Mouse (Mus musculus): ENCODE results near the gene Micu1.
A peak's percentile ranks its signal among the peaks of the same experiment; 100 is the strongest.

Micu1 gene

DNA sequence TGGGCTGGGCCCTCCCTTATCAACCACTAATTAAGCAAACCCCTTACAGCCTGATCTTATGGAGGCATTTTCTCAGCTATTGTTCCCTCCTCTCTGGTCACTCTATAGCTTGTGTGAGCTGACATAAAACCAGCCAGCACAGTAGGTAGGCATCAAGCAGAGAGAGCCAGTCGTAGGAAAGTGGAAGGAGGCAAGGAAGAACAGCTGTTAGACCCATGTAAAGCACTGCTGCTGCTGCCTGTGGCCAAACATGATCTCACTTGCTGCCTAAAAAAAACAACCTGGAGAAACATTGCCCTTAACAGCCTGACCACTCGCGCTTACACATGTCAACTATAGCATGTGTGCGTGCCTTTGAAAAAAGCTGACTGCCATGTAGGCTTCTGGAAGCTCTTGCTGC, 19.3 kb downstream of the Micu1 start:
- no peak for DNase-seq (ENCODE audit: low read depth, low spot score)

- no peak for DNase-seq (ENCODE audit: low read depth, low spot score)
Observed at GRCm38 (mm10) chr10:59724634-59725033, 22.4 kb downstream of the Micu1 start.

GRCm38 (mm10) chr10:59727251-59727650, 25.0 kb downstream of the Micu1 start:
- DNase-seq (ENCODE audit: low read depth, low spot score): no peak

GRCm38 (mm10) chr10:59729261-59729660, 27.0 kb downstream of the Micu1 start:
- no peak for DNase-seq (ENCODE audit: low read depth, low spot score)

GRCm38 (mm10) chr10:59729842-59730241, 27.6 kb downstream of the Micu1 start:
- DNase-seq (ENCODE audit: low read depth, low spot score): no peak

DNA sequence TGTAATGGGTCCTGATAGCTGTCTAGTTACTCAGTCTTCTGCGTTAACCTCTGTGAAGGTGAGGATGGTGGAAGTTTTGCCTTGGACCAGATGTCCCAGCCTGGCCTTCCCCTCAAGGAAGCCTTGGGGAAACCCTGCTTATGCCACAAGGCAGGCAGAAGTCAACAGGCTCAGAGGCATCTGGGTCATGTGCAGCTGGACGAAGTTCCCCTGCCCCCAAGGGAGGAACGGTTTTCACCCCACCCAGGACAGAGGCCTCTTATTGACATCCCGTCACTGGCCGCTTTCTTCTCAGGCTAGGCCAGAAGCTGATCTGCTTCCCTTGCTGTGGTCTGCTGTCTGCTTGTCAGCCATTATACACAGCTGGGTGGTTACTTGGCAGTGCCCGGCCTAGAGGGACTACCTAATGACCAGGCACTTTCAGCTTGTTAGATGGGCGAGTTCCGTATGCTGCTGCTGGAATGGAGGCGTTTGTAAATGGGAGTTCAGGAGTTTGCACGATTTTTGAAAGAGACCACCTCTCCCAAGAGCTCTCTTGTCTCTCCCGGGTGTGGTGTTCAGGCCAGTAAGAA, 33.8 kb downstream of the Micu1 start:
- peak; percentile 40 for DNase-seq (ENCODE audit: low read depth, low spot score)

DNA sequence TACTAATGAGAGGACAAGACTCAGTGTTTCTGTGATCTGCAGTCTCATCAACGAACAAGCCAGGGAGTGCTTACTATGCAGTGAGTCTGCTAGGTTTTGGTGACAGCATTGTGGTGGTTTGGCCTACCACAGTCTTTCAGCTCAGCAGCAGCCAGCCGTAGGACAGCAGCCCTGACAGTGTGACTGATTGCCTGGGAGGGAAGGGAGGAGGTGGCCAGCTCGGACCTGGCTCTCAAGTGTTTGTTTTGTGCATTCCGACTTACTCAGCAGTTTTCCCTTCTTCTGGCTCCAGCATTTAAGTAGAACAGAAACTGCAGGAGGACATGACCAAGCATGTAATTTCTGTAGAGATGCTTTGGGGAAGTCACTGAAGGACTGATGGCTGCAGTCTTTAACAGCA, 39.2 kb downstream of the Micu1 start:
- DNase-seq (ENCODE audit: low read depth, low spot score): no peak

DNA sequence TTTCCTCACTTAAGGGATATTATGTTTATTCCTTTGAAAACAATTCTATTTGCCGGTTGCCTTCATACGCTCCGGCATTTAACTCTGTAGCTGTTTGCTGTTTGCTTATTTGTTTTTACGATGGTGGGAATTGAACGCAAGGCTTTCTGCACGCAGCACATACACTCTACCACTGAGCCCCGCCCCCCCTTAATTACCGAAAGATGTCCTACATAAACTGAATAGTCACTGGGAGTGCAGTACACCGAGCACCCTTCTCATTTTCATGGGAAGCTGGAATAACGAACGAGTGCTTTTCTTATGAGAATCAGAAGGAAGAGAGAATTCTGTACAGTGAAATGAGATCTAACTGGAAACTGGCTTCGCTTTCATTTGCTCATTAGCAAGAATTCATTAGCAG, 41.1 kb downstream of the Micu1 start:
- DNase-seq (ENCODE audit: low read depth, low spot score): no peak

DNA sequence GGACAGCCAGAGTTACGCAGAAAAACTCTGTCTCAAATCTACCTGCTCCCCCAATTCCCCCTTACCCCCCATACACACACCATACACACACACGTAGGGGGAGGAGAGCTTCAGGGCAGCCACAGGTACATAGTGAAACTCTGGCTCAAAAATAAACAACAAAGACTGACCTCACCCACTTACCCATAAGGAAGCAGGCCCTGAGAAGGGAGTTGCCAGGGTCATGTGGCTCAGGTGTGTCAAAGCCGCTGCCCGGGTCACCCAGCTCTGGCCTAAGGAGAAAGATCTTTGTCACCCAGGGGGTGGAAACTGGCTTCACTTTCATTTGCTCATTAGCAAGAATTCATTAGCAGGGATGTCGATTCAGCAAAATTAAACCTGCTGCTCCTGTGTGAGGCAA, 41.7 kb downstream of the Micu1 start:
- DNase-seq (ENCODE audit: low read depth, low spot score): no peak

DNA sequence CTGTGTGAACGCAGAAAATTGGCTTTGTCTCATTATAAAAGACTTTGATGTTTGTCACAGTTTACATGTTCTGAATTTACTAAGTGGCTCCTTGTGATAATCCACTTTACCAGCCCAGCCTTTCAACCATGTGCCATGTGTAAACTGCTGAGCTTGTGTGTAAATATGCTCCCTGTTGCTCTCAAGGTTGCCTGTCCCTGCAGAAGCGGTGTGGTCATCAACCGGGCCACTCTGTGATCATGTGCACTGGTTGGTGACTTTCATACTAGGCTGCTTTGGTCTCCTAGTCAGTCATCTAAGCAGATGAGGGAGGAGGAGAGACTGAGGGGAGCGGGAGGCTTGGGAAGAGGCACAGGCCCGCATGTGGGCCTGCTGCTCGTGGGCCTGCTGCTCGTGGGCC, 45.1 kb downstream of the Micu1 start:
- DNase-seq (ENCODE audit: low read depth, low spot score): no peak

- no peak for DNase-seq (ENCODE audit: low read depth, low spot score)
Observed at GRCm38 (mm10) chr10:59748699-59749200, 46.5 kb downstream of the Micu1 start.

DNA sequence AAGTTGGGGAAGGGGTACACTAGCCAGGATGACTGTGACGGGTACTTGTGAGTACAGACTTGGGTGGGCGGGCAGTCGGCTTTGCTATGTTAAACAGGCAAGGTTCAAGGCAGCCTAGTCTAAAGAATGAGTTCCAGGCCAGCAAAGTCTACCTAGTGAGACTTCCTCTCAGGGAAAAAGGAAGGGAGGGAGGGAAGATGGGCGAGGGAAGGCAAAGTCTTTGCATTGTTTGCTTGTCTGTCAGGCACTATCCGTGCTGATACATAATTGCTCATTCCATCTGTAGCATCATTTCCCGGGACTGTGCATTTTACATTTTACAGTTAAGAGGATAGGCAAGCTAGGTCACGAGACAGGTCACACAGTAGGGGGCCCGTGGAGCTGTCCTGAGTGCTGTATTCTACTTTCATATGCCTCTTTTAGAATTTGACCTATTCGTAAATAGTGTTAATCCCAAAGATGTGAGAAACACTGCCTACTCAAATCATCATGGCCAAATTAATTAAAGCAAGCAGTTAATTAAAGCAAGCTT, 51.3 kb downstream of the Micu1 start:
- DNase-seq (ENCODE audit: low read depth, low spot score): no peak

DNA sequence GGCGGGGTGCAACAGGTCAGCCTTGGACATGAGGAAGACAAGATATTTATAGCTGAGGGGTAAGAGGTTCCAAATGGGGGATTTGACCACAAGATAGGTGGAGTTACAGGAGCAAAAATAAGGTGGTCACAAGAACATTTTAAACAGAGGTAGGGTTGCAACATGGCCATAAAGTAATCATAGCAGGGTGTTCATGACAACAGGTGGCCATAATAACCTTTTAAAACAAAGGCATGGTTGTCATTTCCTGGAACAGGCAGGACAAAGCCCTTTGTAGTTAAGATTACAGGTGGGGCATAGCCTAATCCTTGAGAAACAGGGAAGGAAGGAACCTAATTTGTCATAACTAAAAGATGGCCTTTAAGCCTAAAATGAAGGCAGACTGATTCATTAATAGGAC, 51.8 kb downstream of the Micu1 start:
- no peak for DNase-seq (ENCODE audit: low read depth, low spot score)

- DNase-seq (ENCODE audit: low read depth, low spot score): no peak
Observed at GRCm38 (mm10) chr10:59754901-59755300, 52.6 kb downstream of the Micu1 start.

DNA sequence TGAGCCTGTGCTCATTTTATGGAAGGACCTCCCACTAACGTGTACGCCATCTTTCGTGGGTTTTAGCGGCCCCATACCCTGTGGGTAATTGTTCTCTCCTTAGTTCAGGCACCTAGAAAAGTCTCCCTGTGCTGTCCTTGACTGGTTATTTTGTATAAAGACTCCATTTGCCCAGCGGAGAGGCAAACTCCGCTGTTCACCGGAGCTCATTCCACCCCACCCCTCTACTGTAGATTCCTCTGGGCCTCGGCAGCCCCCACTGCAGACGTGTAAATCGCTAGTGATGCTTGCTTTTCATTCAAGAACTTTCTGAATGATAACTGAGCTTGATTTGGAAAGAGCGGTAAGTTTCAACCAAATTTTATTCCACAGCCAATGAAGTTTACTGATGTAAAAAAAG, 53.4 kb downstream of the Micu1 start:
- DNase-seq (ENCODE audit: low read depth, low spot score): no peak

GRCm38 (mm10) chr10:59756090-59756489, 53.8 kb downstream of the Micu1 start:
- DNase-seq (ENCODE audit: low read depth, low spot score): no peak

DNA sequence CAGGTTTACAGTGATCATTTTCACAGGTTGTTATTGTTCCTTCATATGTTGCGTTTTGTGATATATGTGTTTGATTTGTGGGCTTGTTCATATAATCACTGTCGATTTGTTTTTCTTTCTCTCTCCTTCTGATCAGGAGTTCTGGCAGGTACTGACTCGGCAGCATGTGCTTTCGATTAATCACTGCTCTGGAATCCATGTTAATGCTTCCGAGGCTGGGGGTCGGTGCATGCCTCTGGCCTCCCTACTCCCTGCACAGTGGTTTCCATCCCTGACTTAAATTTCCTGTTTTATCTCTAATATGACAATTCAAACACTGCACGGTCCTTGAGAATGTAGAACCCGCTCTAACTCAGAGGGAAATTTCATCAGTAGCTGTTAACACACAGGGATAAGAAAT, 54.3 kb downstream of the Micu1 start:
- no peak for DNase-seq (ENCODE audit: low read depth, low spot score)

GRCm38 (mm10) chr10:59764781-59765180, 62.5 kb downstream of the Micu1 start:
- no peak for DNase-seq (ENCODE audit: low read depth, low spot score)

GRCm38 (mm10) chr10:59768369-59769079, 66.2 kb downstream of the Micu1 start:
- no peak for DNase-seq (ENCODE audit: low read depth, low spot score)

GRCm38 (mm10) chr10:59771375-59772048, 69.2 kb downstream of the Micu1 start:
- DNase-seq (ENCODE audit: low read depth, low spot score): no peak

DNA sequence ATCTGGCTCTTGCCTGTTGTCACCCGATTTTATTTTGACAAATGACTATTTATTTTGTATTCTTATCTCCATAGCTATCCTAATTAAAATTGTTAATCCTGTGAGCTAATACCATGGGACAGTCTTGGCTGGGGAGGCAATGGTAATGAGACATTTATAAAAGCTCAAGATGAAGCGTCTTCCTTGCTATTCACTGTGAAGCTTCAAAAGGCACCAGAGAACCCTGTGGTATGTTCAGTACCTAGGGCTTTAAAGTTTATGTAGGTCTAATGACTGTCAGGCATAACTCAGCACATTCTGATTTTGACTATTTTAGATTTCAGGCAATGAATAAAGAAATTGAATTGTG, 69.7 kb downstream of the Micu1 start:
- no peak for DNase-seq (ENCODE audit: low read depth, low spot score)

- peak; percentile 68 for DNase-seq (ENCODE audit: low read depth, low spot score)
Observed at GRCm38 (mm10) chr10:59773441-59774140, 71.3 kb downstream of the Micu1 start.

Measured in brain, adult 2 months (tissue).